Mouse (Mus musculus): ENCODE data around the gene Fbxo44.
"Not testable (repeated sequence)": the region's sequence is repeated elsewhere in the genome, so short reads cannot be mapped to it uniquely, and the experiment has no call there.

Fbxo44 gene

GRCm38 (mm10) chr4:148128672-148129071, 31.6 kb downstream of the Fbxo44 start:
- no peak for DNase-seq

DNA sequence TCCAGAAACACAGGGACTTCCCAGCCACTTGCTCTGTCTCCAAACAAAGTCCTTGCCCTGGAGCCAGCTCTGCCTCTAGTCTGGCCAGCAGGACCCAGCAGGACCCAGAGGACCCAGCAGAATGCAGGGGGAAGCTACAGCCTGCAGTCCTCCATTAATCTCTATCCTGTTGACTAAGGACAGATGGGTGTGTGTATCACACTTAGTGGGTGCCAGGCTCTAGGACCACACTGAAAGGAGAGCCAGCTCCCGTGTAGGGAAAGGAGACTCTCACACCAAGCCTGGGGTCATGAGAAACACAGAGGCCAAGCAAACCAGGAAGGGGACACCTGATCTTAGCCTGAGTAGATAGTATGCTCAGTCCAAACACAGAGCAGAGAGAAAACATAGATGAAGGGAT, 32.0 kb downstream of the Fbxo44 start:
- DNase-seq, result no peak

DNA sequence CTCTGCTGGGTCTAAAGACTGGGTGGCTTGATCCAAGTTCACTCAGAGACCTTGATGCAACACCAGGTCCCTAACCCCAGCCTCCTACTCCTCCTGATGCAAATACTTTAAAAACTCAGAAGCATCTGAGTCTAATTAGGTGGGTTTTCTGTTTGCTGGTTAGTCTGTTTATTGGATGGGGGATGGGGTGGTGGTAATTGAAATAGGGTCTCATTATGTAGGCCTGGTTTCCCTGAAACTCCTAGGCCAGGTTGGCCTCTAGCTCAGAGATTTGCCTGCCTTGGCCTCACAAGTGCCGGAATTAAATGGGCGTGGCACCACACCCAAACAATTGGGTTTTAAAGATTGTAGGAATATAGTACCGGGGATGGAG, 37.6 kb downstream of the Fbxo44 start:
- no peak for DNase-seq

- no peak for DNase-seq
Measured at GRCm38 (mm10) chr4:148121982-148122693, 38.1 kb downstream of the Fbxo44 start.

DNA sequence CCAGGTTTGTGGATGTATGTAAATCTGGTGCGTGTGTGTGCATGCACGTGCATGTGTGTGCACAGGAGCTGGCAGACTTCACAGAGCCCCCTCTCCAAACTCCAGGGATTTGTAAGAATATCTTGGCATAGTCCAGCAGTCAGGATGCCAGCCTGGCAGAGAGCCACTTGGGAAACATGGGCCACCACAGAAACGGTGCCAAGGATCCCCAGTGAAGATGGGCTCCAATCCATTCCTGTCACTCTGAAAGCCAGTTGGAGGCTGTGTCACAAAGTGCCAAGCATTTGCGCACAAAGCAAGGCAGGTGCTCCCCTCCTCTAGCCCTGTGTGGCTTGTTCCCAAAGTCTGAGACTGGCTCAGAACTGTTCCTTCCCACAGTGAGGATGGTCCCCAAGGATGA, 38.9 kb downstream of the Fbxo44 start:
- DNase-seq, result no peak

- DNase-seq, result no peak
Measured at GRCm38 (mm10) chr4:148120555-148120954, 39.7 kb downstream of the Fbxo44 start.

DNA sequence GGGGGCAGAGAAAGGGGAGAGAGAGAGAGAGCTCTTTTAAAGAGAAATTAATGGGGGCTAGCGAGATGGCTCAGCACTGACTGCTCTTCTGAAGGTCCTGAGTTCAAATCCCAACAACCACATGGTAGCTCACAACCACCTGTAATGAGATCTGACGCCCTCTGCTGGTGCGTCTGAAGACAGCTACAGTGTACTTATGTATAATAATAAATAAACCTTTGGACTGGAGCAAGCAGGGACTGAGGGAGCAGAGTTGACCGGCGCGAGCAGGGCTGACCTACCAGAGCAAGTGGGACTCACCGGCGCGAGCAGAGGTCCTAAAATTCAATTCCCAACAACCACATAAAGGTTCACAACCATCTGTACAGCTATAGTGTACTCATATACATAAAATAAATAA, 40.7 kb downstream of the Fbxo44 start:
- DNase-seq, result not testable (repeated sequence)

- DNase-seq, result no peak
Measured at GRCm38 (mm10) chr4:148117392-148117791, 42.9 kb downstream of the Fbxo44 start.

DNA sequence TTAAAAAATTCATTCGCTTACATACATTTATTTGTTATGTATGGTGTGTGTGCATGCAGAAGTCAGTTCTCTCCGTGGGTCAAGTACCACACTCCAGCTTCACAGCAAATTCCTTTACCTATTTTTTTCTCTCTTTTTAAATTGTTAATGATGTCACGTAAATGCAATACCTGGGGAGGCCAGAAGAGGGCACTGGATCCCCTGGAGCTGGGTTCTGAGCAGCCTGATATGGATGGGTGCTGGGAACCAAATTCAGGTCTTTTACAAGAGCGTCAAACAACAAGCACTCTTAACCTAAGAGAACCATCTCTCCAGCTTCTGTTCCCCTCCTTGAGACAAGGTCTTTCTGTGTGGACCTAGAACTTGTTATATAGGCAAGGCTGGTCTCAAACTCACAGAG, 43.6 kb downstream of the Fbxo44 start:
- no peak for DNase-seq

- DNase-seq, result peak; percentile 63
Measured at GRCm38 (mm10) chr4:148115467-148115866, 44.8 kb downstream of the Fbxo44 start.

DNA sequence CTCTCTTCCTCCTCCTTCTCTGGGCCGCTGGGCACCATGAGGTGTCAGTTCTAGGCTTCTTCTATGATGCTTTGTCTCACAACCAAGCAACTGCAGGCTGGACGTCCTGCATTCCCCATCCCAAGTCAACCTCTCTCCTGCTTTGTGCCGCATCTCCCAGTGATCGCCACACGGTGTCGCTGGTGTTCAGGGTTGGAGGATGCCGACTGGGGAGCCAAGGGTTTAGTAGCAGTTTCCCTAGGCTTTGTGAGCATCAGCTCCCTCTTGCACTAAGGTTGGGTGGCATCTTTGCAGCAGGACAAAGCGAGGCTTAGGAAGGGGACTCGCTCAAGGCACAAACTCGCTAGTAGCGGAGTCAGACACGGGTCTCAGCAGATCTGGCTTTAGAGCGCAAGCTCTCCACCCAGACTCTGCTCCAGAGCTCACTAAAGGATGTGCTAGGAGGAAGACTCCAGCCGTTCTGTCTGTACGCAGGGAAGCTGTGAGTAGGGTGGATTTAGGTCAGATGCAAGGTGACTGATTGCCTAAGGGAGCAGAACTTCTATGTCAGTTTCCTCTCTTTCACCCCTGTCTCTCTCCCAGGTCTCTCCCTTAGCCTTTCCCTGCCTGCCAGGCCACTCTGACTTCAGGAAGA, 45.4 kb downstream of the Fbxo44 start:
- DNase-seq, result peak; percentile 92

DNA sequence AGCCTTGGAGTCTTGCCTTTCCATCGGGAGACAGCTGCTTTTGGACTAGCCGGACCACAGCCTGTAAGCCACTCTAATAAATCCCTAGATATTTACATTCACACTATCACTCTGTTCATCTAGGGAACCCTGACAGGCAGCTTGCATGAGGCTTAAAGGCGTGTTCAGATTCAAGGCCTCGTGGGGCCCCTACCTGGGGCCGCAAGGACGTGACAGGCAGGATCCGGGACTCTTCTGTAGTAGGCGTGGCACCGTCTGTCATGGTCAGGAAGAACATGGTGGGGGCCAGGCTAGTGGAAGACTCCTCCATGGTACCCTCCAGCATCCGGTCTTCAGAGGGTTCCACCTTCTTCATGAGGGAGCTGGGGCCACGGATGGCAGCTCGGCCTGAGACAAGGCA, 47.8 kb downstream of the Fbxo44 start:
- no peak for DNase-seq

DNA sequence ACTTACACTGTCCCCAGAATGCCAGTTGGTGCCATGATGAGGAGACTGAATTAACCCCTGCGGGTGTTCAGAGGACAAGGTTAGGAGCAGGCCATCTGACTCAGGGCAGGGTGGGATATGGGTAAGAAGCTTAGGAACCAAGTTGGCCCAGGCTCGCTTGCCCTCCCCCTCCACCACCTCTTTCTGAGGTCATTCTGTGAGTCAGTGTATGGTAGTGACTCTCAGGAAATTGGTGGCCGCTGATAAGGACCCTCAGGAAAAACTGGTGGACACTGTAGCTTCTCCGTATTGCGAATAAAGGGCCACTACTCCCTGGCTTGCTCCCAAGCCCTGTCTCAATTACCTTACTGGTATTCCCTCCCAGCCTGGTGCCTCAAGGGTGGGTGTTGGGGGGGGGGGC, 51.1 kb downstream of the Fbxo44 start:
- no peak for DNase-seq

DNA sequence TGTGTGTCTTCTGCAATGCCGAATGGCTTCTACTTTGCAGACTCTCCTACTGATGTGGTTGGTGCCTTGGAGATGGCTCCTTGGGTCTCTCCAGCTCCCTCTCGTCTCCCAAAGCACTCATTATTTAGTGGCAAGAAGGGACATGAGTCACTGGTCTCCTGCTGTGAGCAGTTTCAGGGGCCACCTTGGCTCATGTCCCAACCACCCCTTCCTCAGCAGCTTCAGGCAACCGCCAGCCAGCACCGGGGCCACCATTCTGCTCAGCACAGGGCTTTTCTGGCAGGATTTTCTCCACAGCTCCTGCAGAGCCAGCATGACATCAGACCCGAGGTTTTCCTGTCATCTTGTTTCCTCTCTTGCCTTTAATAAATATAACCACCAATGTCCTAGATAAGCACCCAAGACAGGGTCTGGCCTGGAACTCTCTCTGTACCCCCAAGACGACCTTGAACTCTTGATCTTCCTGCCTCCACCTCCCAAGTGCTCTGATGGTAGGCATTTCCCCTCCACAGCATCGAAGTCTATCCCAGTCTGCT, 51.6 kb downstream of the Fbxo44 start:
- no peak for DNase-seq

DNA sequence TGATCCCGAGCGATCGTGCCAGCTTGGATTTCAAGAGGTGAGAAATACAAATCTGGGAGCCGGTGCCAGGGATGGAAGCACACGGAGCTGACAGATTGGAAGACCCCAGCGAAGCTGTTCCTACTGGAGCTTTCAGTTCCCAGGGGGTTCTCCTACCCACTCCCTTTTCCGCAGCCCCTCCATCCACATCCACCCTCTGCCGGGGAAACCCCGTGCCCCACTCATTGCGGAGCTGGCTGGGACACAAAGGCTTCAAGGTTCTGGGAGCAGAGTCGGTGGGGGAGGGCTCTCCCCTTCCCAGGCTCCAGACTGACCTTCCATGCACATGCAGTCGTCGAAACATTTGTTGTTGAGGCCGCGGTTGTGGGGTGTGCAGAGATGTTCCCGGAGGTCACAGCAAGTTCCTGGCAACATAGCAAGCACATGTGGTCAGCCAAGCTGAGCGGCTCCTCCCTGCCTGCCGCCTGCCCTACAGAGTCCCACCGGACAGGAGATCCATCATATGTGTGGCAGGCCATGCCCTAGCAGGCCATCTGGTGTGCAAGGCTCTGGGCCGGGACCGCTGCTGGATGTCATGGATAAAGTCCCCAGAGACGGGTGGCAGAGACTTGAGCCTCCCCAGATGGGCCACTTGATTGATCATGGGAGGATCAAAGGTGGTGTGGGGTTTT, 52.5 kb downstream of the Fbxo44 start:
- no peak for DNase-seq

DNA sequence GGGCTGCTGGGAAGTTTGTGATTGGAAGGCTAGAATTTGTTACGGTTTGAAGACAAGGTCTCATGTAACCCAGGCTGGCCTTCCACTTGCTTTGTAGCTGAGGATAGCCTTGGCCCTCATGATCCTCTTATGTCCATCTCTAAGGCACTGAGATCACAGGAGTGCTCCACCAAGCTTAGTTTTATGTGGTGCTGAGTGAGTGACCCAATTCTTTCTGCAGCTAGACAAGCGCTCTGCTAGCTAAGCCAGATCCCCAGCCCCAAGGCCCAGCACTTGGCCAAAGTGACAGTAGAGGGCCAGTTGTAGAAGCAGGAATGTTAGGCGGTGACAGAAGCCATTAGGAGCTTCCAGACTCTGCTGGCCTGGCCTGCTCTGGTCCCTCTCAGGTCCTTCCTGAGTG, 56.1 kb downstream of the Fbxo44 start:
- no peak for DNase-seq
